Mouse (Mus musculus) liver, postnatal 0 days (tissue): ENCODE data around the gene Lrrc20.

Experiments
- CTCF ChIP-seq: sonication (generic); IDR thresholded peaks from 2 replicates; pipeline ENCODE4 v1.5.1; 2016; ENCODE audit warnings: antibody characterized with exemption, low read depth
- EP300 ChIP-seq: IDR thresholded peaks from 2 replicates; pipeline ENCODE4 v1.6.1; 2016; ENCODE audit warnings: antibody characterized with exemption, low read depth, mild to moderate bottlenecking

DNA sequence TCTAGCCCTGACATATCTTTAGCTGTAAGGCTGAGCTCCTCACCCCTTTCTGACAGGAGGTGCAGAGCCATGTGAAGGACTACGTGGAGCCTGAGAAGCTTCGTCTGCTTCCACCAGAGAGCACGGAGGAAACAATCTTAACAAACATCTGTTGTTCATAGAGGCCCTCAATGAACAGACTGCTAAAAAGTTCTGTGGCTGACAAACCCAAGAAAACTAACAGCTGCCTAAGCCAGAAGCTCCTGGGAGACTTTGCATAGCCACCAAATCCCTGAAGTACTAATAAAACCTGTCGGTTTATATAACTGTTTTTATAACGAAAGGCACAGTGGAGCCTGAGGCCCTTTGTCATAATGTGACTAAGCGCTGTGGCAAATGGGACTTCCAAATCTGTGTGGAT, 32.1 kb upstream of the Lrrc20 start:
- no peak for TF ChIP-seq EP300
- TF ChIP-seq CTCF, result no peak
